Mouse (Mus musculus): ENCODE measurements around the gene Gm49383.
A peak's percentile ranks its signal among the peaks of the same experiment; 100 is the strongest.

DNA sequence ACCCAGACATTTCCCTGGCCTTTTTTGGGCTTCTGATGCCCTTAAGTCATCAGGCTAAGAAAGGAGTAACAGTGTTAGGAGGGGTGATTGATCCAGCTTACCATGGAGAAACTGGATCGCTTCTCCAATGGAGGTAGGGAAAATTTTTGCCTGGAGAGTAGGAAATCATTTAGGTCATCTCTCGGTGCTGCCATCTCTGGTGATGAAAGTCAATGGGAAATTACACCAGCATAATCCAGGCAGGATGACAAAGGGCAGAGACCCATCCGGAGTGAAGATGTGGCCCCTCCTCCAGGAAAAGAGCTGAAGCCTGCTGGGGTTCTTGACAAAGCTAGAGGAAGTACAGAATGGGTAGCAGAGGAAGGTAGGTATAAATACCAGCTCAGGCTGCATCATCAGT, 41.4 kb upstream of the Gm49383 start:
- TF ChIP-seq CTCF (IDR thresholded peaks at IDR 0.05), result peak; percentile 34
- no peak for TF ChIP-seq EP300 (IDR thresholded peaks at IDR 0.05; ENCODE audit: insufficient read depth, low read depth, low read length)

Data from heart, adult 2 months (tissue).